Mouse (Mus musculus): ENCODE measurements around the gene Gm8024.
"Not testable (repeated sequence)": the region's sequence is repeated elsewhere in the genome, so short reads cannot be mapped to it uniquely, and the experiment has no call there.

Gene Gm8024

GRCm38 (mm10) chr14:42524182-42524581 lies at the start of gene Gm8024:
Gm8024 (minus strand) TSS chr14:42524282.
- not testable (repeated sequence) for DNase-seq (ENCODE audit: low read depth, low spot score)

- not testable (repeated sequence) for DNase-seq (ENCODE audit: low read depth, low spot score)
These were observed 19.2 kb upstream of the Gm8024 start for GRCm38 (mm10) chr14:42543170-42543701.

GRCm38 (mm10) chr14:42542316-42543169 lies 18.5 kb upstream of the Gm8024 start:
- DNase-seq (ENCODE audit: low read depth, low spot score) = not testable (repeated sequence)

- not testable (repeated sequence) for DNase-seq (ENCODE audit: low read depth, low spot score)
These were observed 21.8 kb downstream of the Gm8024 start, which contains the start of gene Gm8020 for GRCm38 (mm10) chr14:42502249-42502648. Gm8020 (minus strand) TSS chr14:42502349.
